Mouse (Mus musculus) lung, postnatal 36 days (tissue): ENCODE data around the gene Nectin1.

ENCODE experiments used
- DNase-seq: peaks from one replicate; pipeline ENCODE4 v3.0.0; 2022; ENCODE audit warnings: mixed read lengths

The Nectin1 gene

DNA sequence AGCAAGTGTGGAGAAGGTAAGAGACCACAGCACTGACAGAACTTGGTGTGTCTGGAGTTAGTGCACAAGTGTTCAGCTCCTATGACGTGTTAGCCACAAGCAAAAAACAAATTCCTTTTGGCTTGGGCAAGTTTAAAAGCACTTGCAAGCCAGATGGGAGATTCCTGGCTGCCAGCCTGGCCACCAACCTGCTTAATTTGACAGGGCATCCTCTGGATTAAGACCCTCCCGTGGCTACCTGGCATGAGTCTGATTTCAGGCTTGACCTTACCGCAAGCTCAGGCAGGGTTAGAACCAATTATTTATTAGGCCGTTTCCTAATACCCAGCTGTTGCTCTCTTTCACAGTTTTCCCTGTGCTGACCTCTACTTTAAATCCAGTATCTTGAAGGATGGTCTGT, 1.7 kb upstream of the Nectin1 start:
- DNase-seq: no peak

DNA sequence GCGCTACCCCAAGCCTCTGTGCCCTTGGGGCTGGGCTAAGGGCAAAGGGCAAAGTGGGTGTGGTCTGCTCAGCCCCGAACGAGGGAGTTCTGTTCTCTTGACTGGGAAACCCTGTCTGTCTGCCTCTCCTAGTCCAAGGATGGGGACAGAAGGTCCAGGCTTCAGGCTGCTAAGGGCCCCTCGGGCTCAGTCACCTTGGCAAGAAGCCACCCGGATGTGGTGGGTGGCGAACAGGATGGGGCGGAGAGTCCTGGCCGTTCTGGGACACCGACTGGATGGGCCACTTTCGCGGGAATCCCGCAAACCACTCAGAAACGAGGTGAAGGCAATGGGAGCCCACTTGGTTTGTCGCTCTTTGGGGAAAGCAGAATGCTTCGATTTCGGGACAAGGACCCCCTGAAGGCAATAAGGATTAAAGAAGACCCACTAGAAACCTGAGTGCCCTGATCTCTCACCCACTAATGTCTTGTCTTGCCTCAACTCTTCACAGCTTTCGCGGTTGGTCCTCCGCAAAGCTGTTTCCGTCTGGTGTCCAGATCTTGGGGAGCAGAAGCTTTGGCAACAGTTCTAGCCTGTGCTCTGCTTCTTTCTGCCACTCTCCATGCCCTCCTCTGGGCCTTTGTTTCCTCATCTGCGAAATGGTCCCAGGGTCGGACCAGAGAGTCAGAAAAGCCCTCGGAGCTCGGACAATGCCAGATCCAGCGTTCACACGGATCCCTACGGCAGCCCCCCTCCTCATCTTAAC, 710 bp upstream of the Nectin1 start:
- DNase-seq: peak; percentile 92

DNA sequence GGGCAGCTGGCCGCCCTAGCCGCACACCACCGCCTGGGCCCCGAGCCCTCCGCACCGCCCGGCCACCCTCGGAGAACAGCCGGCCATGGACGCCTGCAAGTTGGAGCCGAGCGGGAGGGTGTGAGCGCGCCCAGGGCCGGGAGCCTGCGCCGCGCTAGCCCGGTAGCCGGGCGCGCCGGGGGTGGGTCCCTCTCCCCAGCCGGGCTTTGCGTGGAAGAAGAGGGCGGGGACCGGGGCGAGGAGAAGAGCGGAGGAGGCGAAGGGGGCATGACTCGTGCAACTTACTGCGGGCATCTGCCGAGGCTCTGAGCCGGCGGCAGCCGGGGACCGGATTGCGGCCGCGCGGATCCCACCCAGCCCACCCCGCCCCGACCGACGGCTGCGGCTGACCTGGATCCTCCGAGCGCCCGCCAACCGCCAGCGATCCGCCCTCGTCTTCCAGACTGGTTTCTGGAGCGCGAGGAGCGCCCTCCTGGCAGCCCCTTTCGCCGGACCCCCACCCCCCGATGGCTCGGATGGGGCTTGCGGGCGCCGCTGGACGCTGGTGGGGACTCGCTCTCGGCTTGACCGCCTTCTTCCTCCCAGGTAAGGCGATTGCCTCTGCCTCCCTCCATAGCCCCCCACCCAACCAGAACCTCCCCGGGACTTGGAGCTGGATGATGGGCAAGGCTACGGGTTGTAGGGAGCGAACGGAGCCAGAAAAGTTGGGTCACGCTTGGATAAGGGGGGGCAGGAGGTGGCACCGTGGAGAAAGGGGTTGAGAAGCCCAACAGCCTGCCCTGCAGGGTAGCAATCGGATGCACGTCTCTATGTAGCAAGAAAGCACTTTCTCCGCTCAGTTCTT, 576 bp downstream of the Nectin1 start:
- peak; percentile 43 for DNase-seq

DNA sequence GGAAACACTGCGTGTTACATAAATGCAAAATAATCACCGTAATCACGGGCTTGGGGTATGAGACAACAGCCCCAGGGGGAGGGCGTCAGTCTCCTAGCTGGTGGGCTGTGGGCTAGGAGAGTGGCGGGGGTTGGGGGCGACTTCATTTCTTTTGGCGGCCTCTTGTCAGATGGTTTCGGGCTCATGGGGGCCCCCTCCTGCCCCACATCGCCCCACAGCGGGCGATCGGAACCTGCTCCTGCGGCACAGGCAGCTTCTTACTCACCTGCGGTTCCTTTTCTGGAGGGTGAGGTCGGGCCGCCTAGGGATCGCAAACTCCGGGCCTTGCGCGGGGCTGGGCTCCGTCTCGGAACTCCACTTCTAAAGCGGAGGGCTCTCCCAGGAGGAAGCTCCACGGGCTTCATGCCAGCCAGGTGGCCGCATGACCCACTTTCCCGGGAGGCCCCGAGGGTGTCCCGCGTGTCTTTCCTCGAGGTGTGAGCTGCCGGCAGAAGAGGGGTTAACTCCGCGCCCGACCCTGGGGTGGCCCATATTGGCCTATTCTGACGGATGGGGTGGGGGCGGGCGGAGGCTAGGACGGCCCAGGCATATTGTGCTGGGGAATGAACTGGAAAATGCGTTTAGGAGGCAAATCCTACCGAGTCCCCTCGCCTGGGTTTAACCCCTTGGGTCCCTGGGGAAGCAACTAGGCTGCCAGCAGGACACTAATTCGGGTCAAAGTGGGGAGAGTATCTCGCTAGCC, 1.4 kb downstream of the Nectin1 start:
- no peak for DNase-seq

DNA sequence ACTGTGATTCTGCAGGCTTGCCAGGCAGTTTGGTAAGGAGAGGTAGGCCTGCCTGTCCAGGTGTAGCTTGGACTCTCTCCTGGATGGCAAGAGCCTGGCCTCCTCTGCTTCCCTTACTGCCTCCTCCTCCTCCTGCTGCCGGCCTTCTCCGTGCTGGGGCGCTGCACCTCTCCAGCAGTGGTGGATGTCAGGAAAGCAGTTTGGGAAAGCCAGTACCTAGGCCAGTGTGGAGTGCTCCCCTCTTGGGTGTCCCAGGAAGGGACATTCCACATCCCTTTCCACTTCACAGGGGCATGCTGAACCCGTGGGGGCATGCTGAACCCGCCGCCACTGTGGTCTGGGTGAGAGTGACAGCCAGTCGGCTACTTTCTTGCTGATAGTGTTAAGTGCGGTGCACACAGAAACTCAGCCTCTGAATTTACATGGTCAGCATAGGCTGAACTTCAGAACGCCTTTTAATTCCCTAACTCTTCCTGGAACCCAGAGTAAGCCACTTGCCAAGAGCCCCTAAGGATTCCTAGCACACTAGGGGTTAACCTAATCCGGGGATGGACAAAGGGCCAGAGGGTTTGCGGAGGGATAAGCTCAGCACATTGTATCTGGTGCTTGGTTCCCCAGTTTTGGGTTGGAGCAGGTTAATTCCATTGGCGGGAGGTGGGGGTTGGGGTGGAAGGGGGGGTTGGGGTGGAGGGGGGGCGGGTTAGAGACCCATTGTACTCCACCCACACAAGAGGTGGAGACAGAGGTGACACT, 2.3 kb downstream of the Nectin1 start:
- no peak for DNase-seq

DNA sequence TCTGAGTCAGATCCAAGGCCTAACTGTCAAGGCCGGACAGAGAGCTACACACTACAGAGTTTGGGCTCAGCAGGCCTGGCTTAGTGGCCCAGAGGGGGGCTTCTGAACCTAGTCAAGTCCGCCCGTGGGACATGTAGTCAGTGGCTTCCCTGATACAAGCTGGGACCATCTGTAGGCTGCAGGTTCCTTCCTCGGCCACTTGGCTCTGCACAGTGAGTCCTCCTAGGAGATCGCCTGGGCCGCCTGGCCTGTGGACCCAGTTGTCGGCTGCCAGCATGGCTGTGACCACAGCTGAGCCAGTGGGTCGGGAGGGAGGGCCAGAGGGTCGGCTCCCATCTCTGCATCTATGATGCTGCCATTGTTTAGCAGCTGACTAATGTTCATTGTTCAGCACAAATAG, 3.9 kb downstream of the Nectin1 start:
- no peak for DNase-seq

DNA sequence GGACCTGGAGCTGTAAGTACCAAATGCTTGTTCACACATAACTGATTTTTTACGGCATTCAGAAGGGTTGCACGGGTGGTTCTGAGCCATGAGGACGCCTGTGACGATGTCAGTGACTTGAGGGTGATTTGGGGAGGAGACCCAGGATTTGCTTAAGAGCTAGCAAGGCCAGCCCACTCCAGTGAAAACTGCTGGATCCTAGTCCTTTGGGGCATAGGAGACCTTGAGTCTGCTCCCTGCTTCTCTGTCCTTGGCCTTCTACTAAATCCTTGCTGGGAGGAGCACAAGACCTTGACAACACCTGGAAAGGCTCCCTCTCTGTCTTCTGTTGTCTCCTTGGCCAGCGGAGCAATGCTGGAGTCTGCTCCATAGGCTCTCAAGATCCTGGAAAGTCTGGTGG, 4.7 kb downstream of the Nectin1 start:
- DNase-seq: no peak

DNA sequence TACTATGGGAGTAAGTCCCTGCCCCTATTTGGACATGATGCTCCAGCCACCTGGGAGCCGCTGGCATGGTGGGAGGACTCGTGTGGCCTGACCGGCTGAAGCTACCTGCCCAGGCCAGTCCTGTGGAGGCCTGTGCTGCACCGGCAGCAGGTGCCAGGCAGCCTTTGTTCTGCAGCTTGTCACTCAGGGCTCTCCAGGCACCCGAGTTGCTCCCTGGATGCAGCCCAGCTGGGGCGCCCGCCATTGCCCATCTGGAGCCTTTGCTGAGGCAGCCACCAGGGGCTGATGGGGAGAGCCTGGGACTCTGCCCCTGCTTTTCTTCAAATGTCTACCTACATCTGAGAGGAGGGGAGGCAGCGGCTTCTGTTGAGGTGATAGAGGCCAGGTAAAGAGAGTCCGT, 6.3 kb downstream of the Nectin1 start:
- no peak for DNase-seq

DNA sequence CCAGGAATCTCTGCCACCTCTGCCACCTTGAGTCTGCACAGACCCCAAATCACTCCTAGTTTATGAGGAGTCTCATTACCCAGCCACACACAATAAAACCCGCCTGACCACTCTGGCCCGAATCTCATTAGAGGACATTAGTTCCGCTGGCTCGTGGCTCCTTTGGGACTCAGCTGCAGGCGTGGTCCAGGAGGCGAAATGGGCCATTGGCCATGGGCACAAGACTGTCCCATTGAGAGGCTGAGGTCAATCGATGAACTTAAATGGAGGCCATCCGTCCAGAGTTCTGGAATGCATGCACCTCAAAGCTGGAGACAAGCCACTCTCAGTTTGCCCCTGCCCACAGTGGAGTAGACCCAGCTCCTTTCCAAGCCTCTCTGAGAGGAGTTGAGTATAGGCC, 7.3 kb downstream of the Nectin1 start:
- DNase-seq: no peak

DNA sequence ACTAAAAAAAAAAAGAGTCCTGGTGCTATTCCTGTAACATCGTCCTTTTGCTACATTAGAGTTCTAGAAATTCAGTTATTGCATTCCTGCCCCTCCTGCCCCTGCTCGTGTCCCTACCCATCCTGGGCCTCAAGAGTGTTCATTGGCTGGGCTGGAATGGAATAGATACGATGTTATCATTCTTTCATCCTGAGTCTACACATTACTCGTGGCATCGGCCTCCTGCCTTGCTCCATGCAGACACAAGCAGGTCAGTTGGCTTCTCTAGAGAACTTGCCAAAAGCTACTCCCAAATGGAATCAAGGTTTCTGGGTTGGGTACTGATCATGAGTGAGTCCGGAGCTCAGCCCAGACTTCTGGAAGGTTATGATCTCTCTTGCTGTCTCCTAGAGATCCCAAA, 9.7 kb downstream of the Nectin1 start:
- DNase-seq: no peak

DNA sequence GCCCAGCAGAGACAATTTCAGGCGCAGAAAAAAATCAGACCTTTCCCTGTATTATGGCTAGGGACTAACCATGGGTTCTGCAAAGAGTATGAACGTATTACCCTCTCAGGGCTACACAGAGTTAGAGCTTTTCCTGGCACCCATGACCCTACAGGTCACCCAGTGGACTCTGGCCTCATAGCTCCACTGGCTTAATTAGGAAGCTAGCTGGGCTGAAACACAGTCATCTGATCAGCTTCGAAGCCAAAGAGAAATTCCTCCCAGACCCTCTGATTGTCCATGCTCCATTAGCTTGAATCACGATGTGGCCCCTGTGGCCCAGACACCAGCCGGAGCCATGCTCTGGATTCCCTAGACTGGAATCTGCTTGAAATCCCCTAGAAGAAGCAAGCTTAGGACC, 10.3 kb downstream of the Nectin1 start:
- DNase-seq: no peak

DNA sequence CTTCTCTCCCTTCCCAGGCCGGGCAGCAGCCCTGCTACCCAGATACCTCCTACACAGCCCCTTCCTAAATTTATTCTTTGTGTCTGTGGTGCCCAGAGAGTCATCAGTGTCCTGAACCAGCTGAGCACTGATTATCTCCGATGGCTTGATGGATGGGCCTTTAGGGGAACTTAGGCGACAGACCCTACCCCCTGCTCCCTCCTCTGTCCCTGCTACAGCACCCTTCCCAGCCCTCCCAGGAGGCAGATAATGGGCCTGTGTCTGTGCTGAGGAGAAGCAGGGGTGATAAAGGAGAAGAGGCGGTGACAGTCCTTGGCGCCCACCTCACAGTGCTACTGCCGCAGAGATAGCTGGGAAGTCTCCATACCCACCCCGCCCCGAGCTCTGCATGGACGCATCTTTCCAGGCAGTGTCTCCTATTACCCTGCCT, 11.0 kb downstream of the Nectin1 start:
- DNase-seq: no peak

DNA sequence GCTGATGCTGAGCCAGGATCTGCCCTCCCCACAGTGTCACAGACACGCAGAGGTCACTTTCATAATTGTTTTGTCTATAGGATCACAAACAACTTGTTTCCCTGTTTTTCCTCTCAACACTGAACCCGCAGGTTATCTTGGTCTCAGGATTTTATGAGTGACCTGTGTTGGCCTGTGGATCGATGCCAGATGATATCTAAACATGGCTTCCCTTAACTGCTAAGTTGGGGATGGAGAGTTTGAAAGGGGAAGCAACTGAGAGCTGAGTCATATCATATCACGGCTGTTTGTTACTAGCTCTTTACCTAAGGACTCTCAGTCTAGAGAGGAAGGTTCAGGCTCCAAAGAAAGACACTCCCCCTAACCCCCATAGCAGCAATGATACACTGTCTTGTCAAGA, 11.7 kb downstream of the Nectin1 start:
- DNase-seq: no peak

DNA sequence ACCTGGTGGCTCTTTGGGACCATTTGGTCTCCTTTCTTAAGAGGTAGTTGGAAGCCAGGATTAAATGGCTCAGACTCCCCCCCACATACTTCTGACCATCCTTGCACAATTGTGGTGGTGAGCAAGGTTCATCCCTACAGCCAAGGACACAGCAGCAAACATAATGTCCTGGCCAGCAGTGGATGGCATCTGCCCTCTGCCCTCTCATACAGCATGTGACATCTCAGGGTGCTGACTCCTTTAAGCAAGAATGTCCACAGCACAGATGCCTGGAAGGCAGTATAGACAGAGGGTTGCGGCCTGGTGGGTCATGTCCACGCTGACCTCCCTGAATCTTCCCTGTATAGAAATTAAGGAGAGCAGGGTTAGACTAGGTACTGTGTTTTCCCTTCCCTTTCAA, 12.1 kb downstream of the Nectin1 start:
- no peak for DNase-seq

DNA sequence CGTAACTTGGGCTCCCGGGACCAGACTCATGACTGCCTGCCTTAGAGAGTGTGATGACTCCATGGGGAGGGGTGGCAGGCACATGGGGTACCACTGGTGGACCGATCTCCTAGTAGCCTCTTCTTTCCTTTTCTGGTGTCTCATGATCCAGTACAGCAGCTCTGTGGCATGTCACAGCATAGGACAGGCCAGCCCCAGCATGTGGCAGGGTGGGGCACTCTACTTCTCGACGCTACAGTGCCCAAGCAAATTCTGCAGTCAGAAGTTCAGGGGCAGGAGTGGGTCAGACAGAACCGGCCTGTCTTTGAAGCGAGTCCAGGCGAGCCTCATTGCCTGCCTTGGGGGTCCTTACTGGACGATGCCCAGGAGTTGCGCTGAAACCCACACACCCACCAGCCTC, 13.4 kb downstream of the Nectin1 start:
- DNase-seq: no peak

DNA sequence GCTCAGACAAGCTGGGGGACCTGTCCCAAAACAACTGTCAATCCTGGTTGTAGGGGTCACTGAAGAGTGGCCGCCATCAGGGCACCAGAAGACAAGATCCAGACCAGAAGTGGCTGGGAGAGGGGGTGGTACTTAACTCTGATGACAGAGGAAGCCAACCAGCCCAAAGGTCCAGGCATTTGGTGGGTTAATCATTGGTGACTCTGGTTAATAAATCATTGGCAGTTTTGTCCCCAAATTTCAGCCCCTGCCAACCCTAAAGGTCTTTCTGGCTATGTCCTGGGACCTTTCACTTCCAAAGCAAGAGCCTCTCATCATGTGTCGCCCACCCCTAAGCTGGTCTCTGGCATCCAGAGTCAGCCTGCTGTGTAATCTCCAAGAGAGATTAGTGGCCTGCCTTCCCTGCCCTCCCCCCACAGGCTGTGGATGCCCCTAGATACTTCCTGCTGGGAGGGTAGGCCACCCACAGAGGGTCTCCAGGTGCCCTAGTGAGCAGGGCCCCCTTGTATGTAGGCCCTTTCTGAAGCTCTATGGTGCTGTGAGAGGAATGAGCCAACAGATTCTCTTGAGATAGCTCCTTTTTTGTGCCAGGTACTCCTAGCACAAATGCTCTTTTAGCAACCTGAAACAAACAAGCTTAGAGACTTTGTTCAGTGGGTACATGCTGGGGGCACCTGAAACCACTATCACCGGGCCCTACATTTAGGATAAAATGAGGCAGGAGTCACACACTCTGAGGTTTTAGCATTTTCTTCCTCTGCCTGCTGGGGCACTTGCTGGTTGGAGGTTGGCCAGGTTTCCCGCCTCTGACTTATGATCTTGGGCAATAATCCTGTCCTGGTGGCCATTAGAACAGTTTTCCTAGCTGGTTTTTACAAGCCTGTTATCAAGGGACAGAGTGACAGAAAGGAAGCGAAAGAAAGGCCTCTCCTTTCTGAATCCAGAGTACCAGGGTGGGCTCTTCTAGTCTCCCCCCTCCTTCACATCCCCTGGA, 14.5 kb downstream of the Nectin1 start:
- peak; percentile 59 for DNase-seq

DNA sequence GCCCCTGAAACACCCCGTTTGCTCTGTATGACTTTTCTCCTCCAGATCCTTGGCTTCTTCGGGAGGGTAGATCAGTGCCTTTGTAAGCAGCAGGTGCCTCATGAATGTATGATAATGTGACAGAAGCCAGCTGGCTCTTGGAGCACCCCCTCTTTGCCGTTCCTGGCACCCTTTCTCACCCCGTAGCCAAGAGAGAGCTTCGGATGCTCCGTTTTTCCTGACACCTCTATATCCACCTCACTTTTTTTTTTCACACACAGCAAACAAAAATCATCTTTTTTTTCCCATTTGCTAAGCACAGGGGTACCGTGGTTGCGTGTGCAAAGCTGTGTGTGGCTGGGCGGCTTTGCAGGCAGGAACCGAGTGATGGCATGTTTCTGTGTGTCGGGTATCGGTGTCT, 16.3 kb downstream of the Nectin1 start:
- DNase-seq: no peak

DNA sequence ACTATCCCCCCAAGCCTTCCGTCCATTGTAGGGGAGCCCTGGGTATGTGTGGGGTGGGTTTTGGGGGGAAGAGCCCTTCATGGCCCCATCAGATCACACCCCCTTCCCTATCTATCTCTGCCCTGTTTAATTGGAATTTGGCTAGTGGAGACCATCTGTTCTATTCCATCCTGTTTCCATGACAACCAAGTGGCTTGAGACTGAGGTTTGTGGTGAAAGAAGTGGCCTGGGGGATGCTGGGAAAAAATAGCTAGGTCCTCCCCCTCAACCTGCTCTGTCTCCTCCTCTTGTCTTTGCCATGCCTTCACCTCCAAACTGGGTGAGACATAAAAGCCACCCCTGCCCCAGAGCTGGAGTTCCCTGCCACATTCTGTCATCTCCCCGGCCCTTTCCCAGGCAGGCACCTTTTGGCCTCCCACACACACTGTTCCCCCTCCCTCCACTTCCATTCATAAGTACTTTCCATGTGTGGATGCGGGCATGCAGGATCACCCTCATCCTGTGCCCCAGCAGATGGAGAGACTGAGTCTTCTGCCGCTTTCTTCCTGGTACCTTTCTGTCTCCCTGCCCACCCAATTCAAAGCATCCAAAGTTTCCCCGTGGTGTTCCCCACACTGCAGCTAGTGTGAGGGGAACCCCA, 17.5 kb downstream of the Nectin1 start:
- DNase-seq: no peak

DNA sequence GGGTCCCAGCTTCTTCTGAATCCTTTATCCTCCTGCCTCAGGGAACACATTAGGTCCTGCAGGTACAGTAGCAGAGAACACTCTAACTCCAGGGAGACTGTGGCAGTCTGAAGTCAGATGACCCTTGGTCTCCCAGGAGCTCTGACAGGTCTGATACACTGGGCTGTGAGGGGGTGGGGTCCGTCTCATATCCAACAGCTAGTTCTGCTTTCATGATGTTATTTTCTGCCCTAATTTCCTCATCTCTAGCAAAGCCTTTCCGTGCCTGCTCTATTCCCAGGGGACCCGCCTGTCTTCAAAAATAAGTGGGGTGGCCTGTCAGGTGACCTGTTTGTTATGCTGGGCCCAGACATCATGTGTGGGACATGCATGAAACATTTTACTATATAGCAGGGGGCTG, 18.2 kb downstream of the Nectin1 start:
- no peak for DNase-seq

DNA sequence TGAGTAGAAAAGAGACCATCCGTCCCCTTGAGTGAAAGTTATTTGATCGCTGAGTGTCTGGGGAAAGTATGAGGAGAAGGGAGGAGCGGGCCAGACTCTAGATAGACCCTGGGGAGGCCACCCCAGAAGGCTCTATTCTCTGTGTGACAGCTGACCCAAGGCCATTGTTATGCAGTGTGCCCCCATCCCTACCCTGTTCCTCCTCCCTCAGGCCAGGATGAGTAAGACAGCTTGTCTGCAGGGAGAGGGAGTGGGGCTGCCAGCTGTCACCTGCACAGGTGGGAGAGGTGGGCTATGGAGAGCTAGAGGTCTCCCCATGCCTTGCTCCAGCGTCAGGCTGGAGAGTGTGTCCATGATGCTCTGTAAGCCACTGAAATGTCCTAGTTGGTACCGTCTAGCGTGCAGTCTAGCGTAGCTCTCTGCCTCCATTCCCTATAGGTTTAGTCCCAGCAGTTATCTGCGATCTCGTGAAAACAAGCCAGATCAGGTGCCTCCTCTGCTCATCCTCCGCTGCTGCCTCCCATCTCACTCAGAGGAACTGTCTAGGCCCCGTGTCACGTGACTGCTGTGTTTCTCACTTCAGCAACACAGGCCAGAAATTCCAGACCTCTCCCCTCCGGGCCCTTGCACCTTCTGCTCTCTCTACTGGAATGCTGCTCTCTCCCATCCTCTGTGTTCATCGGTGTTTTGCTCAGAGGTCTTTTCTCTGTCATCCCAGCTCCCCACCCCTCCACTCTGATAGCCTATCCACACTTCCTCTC, 21.8 kb downstream of the Nectin1 start:
- no peak for DNase-seq
